In the genomic region with DNA sequence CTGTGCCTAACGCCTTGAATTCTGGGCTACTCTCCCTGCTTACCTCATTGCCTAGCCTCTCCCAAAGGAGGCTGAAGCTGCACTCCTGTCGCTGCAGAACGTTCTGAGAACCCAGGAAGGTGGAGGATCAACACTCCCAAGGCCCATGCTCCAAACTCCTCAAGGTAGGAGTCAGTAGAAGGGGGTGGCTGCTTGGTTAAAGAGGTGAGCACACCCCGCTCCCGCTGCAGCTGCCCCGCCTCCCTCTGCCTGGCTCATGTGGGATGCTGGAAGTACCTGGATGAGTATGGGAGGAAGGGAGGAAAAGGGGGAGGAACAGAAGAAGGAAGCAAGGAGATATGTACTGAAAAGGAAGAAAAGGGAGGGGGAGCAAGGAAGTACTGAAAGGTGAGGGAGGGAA, we compare ENCODE assay signal across 15 mouse cellular contexts. TPM values are rescaled to one million over a fixed set of nuclear protein-coding genes. Genes with fewer than 3 reads are reported as not detected.
DNase-seq lines count a peak whose midpoint lies in the region; ATAC-seq and TF ChIP-seq lines count a peak whose summit lies in the region.
"Had no signal": no experiment of that assay in that cellular context is flagged by ENCODE, and none has a peak within 500 bp of the region (broad histone marks: within the 10 kb centered on the region; RNA-seq: fewer than 3 reads in every experiment).

No protein-coding gene starts in this region.

- no peak for TF ChIP-seq CTCF in cerebellum, adult 2 months (IDR thresholded peaks at IDR 0.05; ENCODE audit: borderline replicate concordance, insufficient read depth, low read depth, low read length)

- peak overlapping the region; percentile 83 for H3K9ac ChIP-seq in hindbrain, embryonic 13.5 days
- H3K9ac ChIP-seq in hindbrain, embryonic 11.5 days (ENCODE audit: low read depth, low read length): no peak overlapping the region
- H3K9ac ChIP-seq in forebrain, embryonic 15.5 days (replicated peaks): peak overlapping the region; percentile 67; the same call in 1 of the 2 replicates
- peak overlapping the region; percentile 86 for H3K9ac ChIP-seq in neural tube, embryonic 13.5 days
- no peak overlapping the region for H3K9ac ChIP-seq in kidney, embryonic 14.5 days (ENCODE audit: low read depth, low read length)
- H3K9ac ChIP-seq: embryonic facial prominence, embryonic 15.5 days; lung, embryonic 14.5 days had no signal

- 0 out of 2 replicates have a peak, but pooled peaks have one; percentile 12 for TF ChIP-seq POLR2A in cerebellum, adult 2 months (IDR thresholded peaks at IDR 0.05; ENCODE audit: borderline replicate concordance, insufficient read depth, low read length)

- peak overlapping the region; percentile 64 for H3K4me3 ChIP-seq in hindbrain, embryonic 13.5 days
- H3K4me3 ChIP-seq in hindbrain, embryonic 11.5 days (ENCODE audit: low read depth, low read length): no peak overlapping the region
- peak overlapping the region; percentile 79 for H3K4me3 ChIP-seq in cerebellum, adult 2 months (replicated peaks; ENCODE audit: insufficient read depth, low read depth, low read length)
- peak overlapping the region; percentile 52 for H3K4me3 ChIP-seq in forebrain, embryonic 15.5 days
- peak overlapping the region; percentile 63 for H3K4me3 ChIP-seq in neural tube, embryonic 13.5 days
- no peak overlapping the region for H3K4me3 ChIP-seq in kidney, embryonic 14.5 days (ENCODE audit: low read length)

- 0 out of 2 replicates have a peak, but pooled peaks cover 4% of the 10 kb centered on the region for H3K9me3 ChIP-seq in hindbrain, embryonic 13.5 days
- no peaks in the 10 kb centered on the region for H3K9me3 ChIP-seq in hindbrain, embryonic 11.5 days (ENCODE audit: control insufficient read depth, low read length)
- H3K9me3 ChIP-seq in forebrain, embryonic 15.5 days: no peaks in the 10 kb centered on the region
- H3K9me3 ChIP-seq in neural tube, embryonic 13.5 days: no peaks in the 10 kb centered on the region
- no peaks in the 10 kb centered on the region for H3K9me3 ChIP-seq in kidney, embryonic 14.5 days (ENCODE audit: control insufficient read depth, low read length)
- H3K9me3 ChIP-seq: embryonic facial prominence, embryonic 15.5 days had no signal

- ATAC-seq in hindbrain, embryonic 13.5 days (ENCODE audit: low FRiP score): no peak
- no peak for ATAC-seq in hindbrain, embryonic 11.5 days (ENCODE audit: low FRiP score)
- ATAC-seq in forebrain, embryonic 15.5 days (replicated peaks): no peak
- no peak for ATAC-seq in neural tube, embryonic 13.5 days (ENCODE audit: low read depth)
- no peak for ATAC-seq in kidney, embryonic 14.5 days (ENCODE audit: low FRiP score, low TSS enrichment)

- intact Hi-C loops in left cerebral cortex, postnatal 10 days (cut with DNase I): loop anchor here (2.0 to 5.0 kb wide), 2 partner anchors 23 to 60 kb away; no protein-coding TSS in a partner anchor

- 8% methylated on average over 6 of the region's 6 CpGs for WGBS in hindbrain, embryonic 13.5 days
- 7% methylated on average over 6 of the region's 6 CpGs for WGBS in hindbrain, embryonic 11.5 days
- WGBS in cerebellum, adult 2 months: 6% methylated on average over 6 of the region's 6 CpGs
- 3% methylated on average over 6 of the region's 6 CpGs for WGBS in forebrain, embryonic 15.5 days
- 3% methylated on average over 6 of the region's 6 CpGs for WGBS in neural tube, embryonic 13.5 days
- WGBS in kidney, embryonic 14.5 days: 8% methylated on average over 6 of the region's 6 CpGs

- peaks cover 34% of the 10 kb centered on the region for H3K4me1 ChIP-seq in hindbrain, embryonic 13.5 days (replicated peaks)
- peaks cover 14% of the 10 kb centered on the region for H3K4me1 ChIP-seq in hindbrain, embryonic 11.5 days (replicated peaks; ENCODE audit: control insufficient read depth, insufficient read depth, low read length)
- peaks cover 18% of the 10 kb centered on the region for H3K4me1 ChIP-seq in cerebellum, adult 2 months (ENCODE audit: control insufficient read depth, insufficient read depth, low read length)
- peaks cover 25% of the 10 kb centered on the region for H3K4me1 ChIP-seq in forebrain, embryonic 15.5 days
- H3K4me1 ChIP-seq in neural tube, embryonic 13.5 days (replicated peaks): peaks cover 39% of the 10 kb centered on the region
- peaks cover 9% of the 10 kb centered on the region; the same call in 1 of the 2 replicates for H3K4me1 ChIP-seq in kidney, embryonic 14.5 days (ENCODE audit: control insufficient read depth, insufficient read depth, low read length)

- peak overlapping the region; percentile 87 for H3K4me2 ChIP-seq in hindbrain, embryonic 13.5 days
- H3K4me2 ChIP-seq in hindbrain, embryonic 11.5 days (replicated peaks; ENCODE audit: low read depth, low read length): no peak overlapping the region
- H3K4me2 ChIP-seq in forebrain, embryonic 15.5 days (replicated peaks): peak overlapping the region; percentile 71
- peak overlapping the region; percentile 80 for H3K4me2 ChIP-seq in neural tube, embryonic 13.5 days
- no peak overlapping the region for H3K4me2 ChIP-seq in kidney, embryonic 14.5 days (replicated peaks; ENCODE audit: low read depth, low read length)

- peaks cover 97% of the 10 kb centered on the region for H3K27me3 ChIP-seq in hindbrain, embryonic 13.5 days
- peaks cover 58% of the 10 kb centered on the region for H3K27me3 ChIP-seq in hindbrain, embryonic 11.5 days (ENCODE audit: control insufficient read depth, insufficient read depth, low read length)
- no peaks in the 10 kb centered on the region for H3K27me3 ChIP-seq in cerebellum, adult 2 months (ENCODE audit: control insufficient read depth, insufficient read depth, low read length)
- H3K27me3 ChIP-seq in forebrain, embryonic 15.5 days: peaks cover 65% of the 10 kb centered on the region
- peaks cover 94% of the 10 kb centered on the region for H3K27me3 ChIP-seq in neural tube, embryonic 13.5 days
- peaks cover 77% of the 10 kb centered on the region for H3K27me3 ChIP-seq in kidney, embryonic 14.5 days (ENCODE audit: control insufficient read depth, insufficient read depth, low read length)

- DNase-seq in hindbrain, embryonic 11.5 days (ENCODE audit: low spot score): no peak
- DNase-seq in cerebellum, adult 2 months: peak; percentile 49 to 54
- DNase-seq in left cerebral cortex, postnatal 10 days (ENCODE audit: extremely low spot score in 1 of 2, low spot score in 2 of 2): no peak
- no peak for DNase-seq in heart, adult 8-10 months (ENCODE audit: low spot score)
- DNase-seq: B cell, adult 2 months; kidney, postnatal 10 days; thymus, adult 18-20 months had no signal

- H3K27ac ChIP-seq in hindbrain, embryonic 13.5 days: no peak overlapping the region
- H3K27ac ChIP-seq in hindbrain, embryonic 11.5 days (ENCODE audit: low read depth, low read length): no peak overlapping the region
- peak overlapping the region; percentile 90 for H3K27ac ChIP-seq in cerebellum, adult 2 months (ENCODE audit: insufficient read depth, low read length)
- H3K27ac ChIP-seq in forebrain, embryonic 15.5 days (replicated peaks): no peak overlapping the region
- peak overlapping the region; percentile 88; the same call in 1 of the 2 replicates for H3K27ac ChIP-seq in neural tube, embryonic 13.5 days (replicated peaks)
- H3K27ac ChIP-seq in kidney, embryonic 14.5 days (ENCODE audit: low read depth, low read length): no peak overlapping the region
- H3K27ac ChIP-seq: embryonic facial prominence, embryonic 15.5 days had no signal

- H3K36me3 ChIP-seq in hindbrain, embryonic 13.5 days: no peaks in the 10 kb centered on the region
- H3K36me3 ChIP-seq in hindbrain, embryonic 11.5 days (ENCODE audit: control insufficient read depth, insufficient read depth, low read length): no peaks in the 10 kb centered on the region
- H3K36me3 ChIP-seq in forebrain, embryonic 15.5 days: no peaks in the 10 kb centered on the region
- H3K36me3 ChIP-seq in neural tube, embryonic 13.5 days: no peaks in the 10 kb centered on the region
- no peaks in the 10 kb centered on the region for H3K36me3 ChIP-seq in kidney, embryonic 14.5 days (ENCODE audit: control insufficient read depth, insufficient read depth, low read length)
- H3K36me3 ChIP-seq: embryonic facial prominence, embryonic 15.5 days; G1E had no signal

RNA-seq across cellular contexts. Expression of a gene that starts 0.8 kb away (rescaled TPM):
- 24.6 and 26.7 TPM in 2 replicates for polyA plus RNA-seq in hindbrain, embryonic 13.5 days (2015; fragmentation: Nextera tagmentation; extraction: Ambion mirVana)
- polyA plus RNA-seq in hindbrain, embryonic 11.5 days (2014; fragmentation: Nextera tagmentation; extraction: Ambion mirVana): 1.9 and 3.3 TPM in 2 replicates
- polyA plus RNA-seq in cerebellum, adult 2 months (2012; rRNA removed): 259 and 273 TPM in 2 replicates
- polyA plus RNA-seq in forebrain, embryonic 15.5 days (2015; fragmentation: Nextera tagmentation; extraction: Ambion mirVana): 30.0 and 33.2 TPM in 2 replicates
- polyA plus RNA-seq in neural tube, embryonic 13.5 days (2015; fragmentation: Nextera tagmentation; extraction: Ambion mirVana): 43.1 and 44.8 TPM in 2 replicates
- 100 to 1,000 TPM; 380 to 391 TPM for total RNA-seq in left cerebral cortex, postnatal 10 days (2021)
- polyA plus RNA-seq in kidney, embryonic 14.5 days (2014; fragmentation: Nextera tagmentation; extraction: Ambion mirVana): not detected in 2 replicates
- total RNA-seq in heart, adult 8-10 months (2022): 1 to 10 TPM; 5.4 to 7.2 (median 6.3) TPM
- total RNA-seq: megakaryocyte progenitor cell, adult 5-6 weeks had no signal
- polyA plus RNA-seq: G1E had no signal

RNA-seq across cellular contexts. Expression of a gene that starts 37.1 kb away (rescaled TPM):
- polyA plus RNA-seq in hindbrain, embryonic 13.5 days (2015; fragmentation: Nextera tagmentation; extraction: Ambion mirVana): 12.1 and 12.3 TPM in 2 replicates
- polyA plus RNA-seq in hindbrain, embryonic 11.5 days (2014; fragmentation: Nextera tagmentation; extraction: Ambion mirVana): 10.4 and 12.2 TPM in 2 replicates
- 29.2 and 30.1 TPM in 2 replicates for polyA plus RNA-seq in cerebellum, adult 2 months (2012; rRNA removed)
- polyA plus RNA-seq in forebrain, embryonic 15.5 days (2015; fragmentation: Nextera tagmentation; extraction: Ambion mirVana): 6.9 and 7.1 TPM in 2 replicates
- 11.9 and 12.9 TPM in 2 replicates for polyA plus RNA-seq in neural tube, embryonic 13.5 days (2015; fragmentation: Nextera tagmentation; extraction: Ambion mirVana)
- total RNA-seq in left cerebral cortex, postnatal 10 days (2021): 10 to 100 TPM; 18.2 to 23.1 TPM
- polyA plus RNA-seq in kidney, embryonic 14.5 days (2014; fragmentation: Nextera tagmentation; extraction: Ambion mirVana): 5.1 and 11.2 TPM in 2 replicates
- 10 to 100 TPM; 26.2 to 27.8 (median 27.1) TPM for total RNA-seq in heart, adult 8-10 months (2022)

Comparison
In these comparisons a context has a peak if more than half of its experiments do, and no peak if none do; other contexts are left out.
1. H3K4me2 ChIP-seq: peak in hindbrain, embryonic 13.5 days (single experiment), forebrain, embryonic 15.5 days (single experiment) and neural tube, embryonic 13.5 days (single experiment); none in hindbrain, embryonic 11.5 days (single experiment) and kidney, embryonic 14.5 days (single experiment).
2. H3K4me3 ChIP-seq: peak in hindbrain, embryonic 13.5 days (single experiment), cerebellum, adult 2 months (single experiment), forebrain, embryonic 15.5 days (single experiment) and neural tube, embryonic 13.5 days (single experiment); none in hindbrain, embryonic 11.5 days (single experiment) and kidney, embryonic 14.5 days (single experiment).
3. H3K9ac ChIP-seq: peak in hindbrain, embryonic 13.5 days (single experiment), forebrain, embryonic 15.5 days (single experiment) and neural tube, embryonic 13.5 days (single experiment); none in hindbrain, embryonic 11.5 days (single experiment) and kidney, embryonic 14.5 days (single experiment).
4. H3K27ac ChIP-seq: peak in cerebellum, adult 2 months (single experiment) and neural tube, embryonic 13.5 days (single experiment); none in hindbrain, embryonic 13.5 days (single experiment), hindbrain, embryonic 11.5 days (single experiment), forebrain, embryonic 15.5 days (single experiment) and kidney, embryonic 14.5 days (single experiment).
5. DNase-seq: peak in cerebellum, adult 2 months (2 of 2); none in hindbrain, embryonic 11.5 days (single experiment), left cerebral cortex, postnatal 10 days (0 of 2) and heart, adult 8-10 months (single experiment).